Mouse (Mus musculus): ENCODE data around the gene 2310022B05Rik. TPM values are rescaled to one million over a fixed set of nuclear protein-coding genes. Genes with fewer than 3 reads are reported as not detected.

2310022B05Rik gene
- polyA plus RNA-seq, 1 experiment from 2014 or later: 21.2 TPM

DNA sequence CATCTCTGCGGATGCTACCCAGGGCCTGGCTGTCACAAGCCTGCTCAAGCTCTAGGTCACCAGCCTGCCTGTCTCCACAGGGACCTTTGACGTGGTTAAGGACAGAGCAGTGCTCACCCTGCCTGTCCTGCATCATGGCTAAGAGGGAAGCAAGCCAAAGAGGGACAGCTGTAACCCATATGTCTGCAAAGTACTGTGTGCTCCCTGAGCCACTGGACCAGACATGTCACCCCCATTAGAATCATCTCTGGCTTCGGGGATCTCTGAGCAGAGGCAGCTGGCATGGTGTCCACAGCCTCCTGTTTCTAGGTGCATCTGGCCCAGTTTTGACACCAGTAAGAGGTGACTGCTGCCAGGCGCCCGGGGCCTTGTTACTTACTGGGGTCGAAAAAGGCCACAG is 32.7 kb downstream of the 2310022B05Rik start:
- no peak for ATAC-seq (ENCODE audit: low FRiP score)
- Histone ChIP-seq H3K9ac (ENCODE audit: low read length) (no peak overlapping the region), H3K4me1 (ENCODE audit: control insufficient read depth, insufficient read depth, low read length) (no peaks in the 10 kb centered on the region), H3K27me3 (ENCODE audit: control insufficient read depth, insufficient read depth, low read length) (no peaks in the 10 kb centered on the region), H3K4me3 (ENCODE audit: low read depth, low read length) (no peak overlapping the region), H3K9me3 (ENCODE audit: control insufficient read depth, low read length) (no peaks in the 10 kb centered on the region), H3K36me3 (ENCODE audit: control insufficient read depth, insufficient read depth, low read length) (no peaks in the 10 kb centered on the region), H3K4me2 (no peak overlapping the region), H3K27ac (ENCODE audit: low read depth, low read length) (no peak overlapping the region)
- DNase-seq (ENCODE audit: low spot score, missing footprints): peak; percentile 60
- 86% methylated on average over 6 of the region's 6 CpGs for WGBS

DNA sequence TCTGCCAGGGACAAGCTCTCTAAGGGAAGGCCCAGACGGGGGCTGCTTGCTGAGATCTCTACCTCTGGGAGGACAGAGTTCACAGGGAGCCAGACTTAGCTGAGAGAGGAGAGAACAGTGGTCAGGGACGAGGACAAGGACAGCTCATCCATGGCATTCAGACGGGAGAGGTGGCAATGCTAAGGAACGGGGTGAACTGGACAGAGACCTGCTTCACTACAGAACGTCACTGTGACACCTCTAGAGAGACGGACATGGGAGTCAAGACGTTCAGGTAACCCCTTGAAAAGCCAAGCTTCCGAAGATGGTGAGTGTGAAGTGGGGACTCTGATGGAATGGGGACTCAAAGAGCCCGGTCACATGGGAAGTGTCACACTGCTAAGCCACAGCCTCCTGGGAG is 36.9 kb downstream of the 2310022B05Rik start:
- Histone ChIP-seq H3K4me2 (no peak overlapping the region), H3K4me1 (ENCODE audit: control insufficient read depth, insufficient read depth, low read length) (no peaks in the 10 kb centered on the region)
- 87% methylated on average over 9 of the region's 9 CpGs for WGBS

DNA sequence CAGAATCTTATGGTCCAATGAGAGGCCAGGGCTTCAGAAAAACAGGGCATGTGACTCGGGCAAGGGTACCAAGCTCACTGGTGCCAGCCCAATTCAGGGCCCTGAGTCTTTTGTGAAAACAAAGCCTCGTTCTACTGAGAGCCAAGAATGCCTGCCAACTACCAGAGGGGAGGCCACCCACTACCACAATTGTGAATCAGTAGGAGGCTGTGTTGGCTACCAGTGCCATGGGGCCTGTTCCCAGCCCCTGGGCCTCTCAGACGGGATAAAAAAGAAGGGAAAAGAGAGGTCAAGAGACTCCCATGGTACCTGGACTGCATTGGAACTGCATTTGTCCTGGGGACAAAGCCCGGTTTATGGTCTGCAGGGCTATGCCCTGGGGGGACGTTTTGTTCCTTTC is 41.9 kb downstream of the 2310022B05Rik start:
- Histone ChIP-seq H3K4me2 (no peak overlapping the region), H3K4me1 (ENCODE audit: control insufficient read depth, insufficient read depth, low read length) (no peaks in the 10 kb centered on the region), H3K9ac (ENCODE audit: low read length) (no peak overlapping the region), H3K27ac (ENCODE audit: low read depth, low read length) (no peak overlapping the region), H3K36me3 (ENCODE audit: control insufficient read depth, insufficient read depth, low read length) (no peaks in the 10 kb centered on the region), H3K4me3 (ENCODE audit: low read depth, low read length) (no peak overlapping the region), H3K27me3 (ENCODE audit: control insufficient read depth, insufficient read depth, low read length) (no peaks in the 10 kb centered on the region; the same call in 1 of the 2 replicates), H3K9me3 (ENCODE audit: control insufficient read depth, low read length) (no peaks in the 10 kb centered on the region)
- 59% methylated on average over 5 of the region's 5 CpGs for WGBS
- ATAC-seq (ENCODE audit: low FRiP score) (no peak), DNase-seq (ENCODE audit: low spot score, missing footprints) (no peak)

More for the DNA sequence above, 36.9 kb downstream of the 2310022B05Rik start:
- Histone ChIP-seq H3K27me3 (ENCODE audit: control insufficient read depth, insufficient read depth, low read length) (no peaks in the 10 kb centered on the region), H3K4me3 (ENCODE audit: low read depth, low read length) (no peak overlapping the region), H3K36me3 (ENCODE audit: control insufficient read depth, insufficient read depth, low read length) (no peaks in the 10 kb centered on the region), H3K9me3 (ENCODE audit: control insufficient read depth, low read length) (no peaks in the 10 kb centered on the region), H3K9ac (ENCODE audit: low read length) (no peak overlapping the region), H3K27ac (ENCODE audit: low read depth, low read length) (no peak overlapping the region)
- no peak for ATAC-seq (ENCODE audit: low FRiP score)
- peak; percentile 75 for DNase-seq (ENCODE audit: low spot score, missing footprints)

DNA sequence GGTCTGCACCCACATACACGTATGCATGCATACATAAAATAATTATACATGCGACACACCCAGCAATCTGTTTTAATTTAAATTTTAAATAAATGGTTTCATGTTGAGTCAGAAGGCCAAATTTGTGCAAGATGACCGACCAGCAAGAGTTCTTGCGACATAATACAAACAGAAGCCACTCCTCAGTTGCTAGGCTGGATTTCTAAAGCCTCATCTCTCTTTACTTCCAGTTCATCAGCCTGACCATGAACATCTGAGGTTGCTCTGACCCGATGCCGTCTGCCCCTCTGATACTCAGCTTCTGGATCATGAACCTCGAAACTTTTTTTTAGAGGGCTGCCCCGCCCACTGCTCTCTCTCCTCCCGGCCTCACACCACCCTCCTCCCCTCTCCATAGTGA is 44.9 kb downstream of the 2310022B05Rik start:
- DNase-seq (ENCODE audit: low spot score, missing footprints): no peak

DNA sequence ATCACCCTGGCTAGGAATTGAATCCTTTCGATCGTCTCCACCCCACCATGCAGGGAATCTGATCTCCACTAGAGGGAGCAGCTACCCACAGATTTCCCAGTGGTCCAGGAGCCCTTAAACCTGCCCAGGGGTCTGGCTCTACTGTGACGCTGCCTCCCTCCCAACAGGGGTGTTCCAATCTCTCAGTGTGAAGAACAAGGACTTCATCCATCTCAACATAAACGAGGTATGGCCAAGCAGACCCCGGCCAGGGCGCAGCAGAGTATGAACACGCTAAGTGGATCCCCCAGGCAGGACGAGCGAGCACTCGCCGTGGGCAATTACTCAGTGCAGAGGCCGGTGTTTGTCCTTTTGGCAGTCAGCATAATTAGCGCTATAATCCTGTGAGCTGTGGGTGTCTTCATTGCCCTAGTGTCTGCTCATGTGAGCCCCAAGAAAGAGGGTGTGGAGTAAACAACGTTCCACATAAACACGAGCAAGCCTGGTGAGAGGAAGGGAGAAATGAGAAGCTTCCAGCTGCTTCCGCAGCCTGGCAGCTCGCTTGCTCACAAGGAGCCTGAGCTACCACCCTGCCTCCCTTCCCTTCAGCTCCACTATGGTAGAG is 45.8 kb downstream of the 2310022B05Rik start:
- no peaks in the 10 kb centered on the region; the same call in 1 of the 2 replicates for H3K27me3 ChIP-seq (ENCODE audit: control insufficient read depth, insufficient read depth, low read length)
- ATAC-seq (ENCODE audit: low FRiP score) (peak; percentile 77), DNase-seq (ENCODE audit: low spot score, missing footprints) (peak; percentile 95)
- peak overlapping the region; percentile 56 for H3K4me2 ChIP-seq
- peak overlapping the region; percentile 55 for H3K9ac ChIP-seq (ENCODE audit: low read length)
- H3K4me3 ChIP-seq (ENCODE audit: low read depth, low read length): peak overlapping the region; percentile 31
- no peaks in the 10 kb centered on the region for H3K36me3 ChIP-seq (ENCODE audit: control insufficient read depth, insufficient read depth, low read length)
- H3K27ac ChIP-seq (ENCODE audit: low read depth, low read length): no peak overlapping the region
- no peaks in the 10 kb centered on the region for H3K4me1 ChIP-seq (ENCODE audit: control insufficient read depth, insufficient read depth, low read length)
- H3K9me3 ChIP-seq (ENCODE audit: control insufficient read depth, low read length): no peaks in the 10 kb centered on the region
- 15% methylated on average over 17 of the region's 17 CpGs for WGBS

More for the DNA sequence above, 44.9 kb downstream of the 2310022B05Rik start:
- ATAC-seq (ENCODE audit: low FRiP score): no peak
- no peaks in the 10 kb centered on the region; the same call in 1 of the 2 replicates for H3K27me3 ChIP-seq (ENCODE audit: control insufficient read depth, insufficient read depth, low read length)
- H3K27ac ChIP-seq (ENCODE audit: low read depth, low read length): no peak overlapping the region
- H3K4me2 ChIP-seq: no peak overlapping the region
- H3K9me3 ChIP-seq (ENCODE audit: control insufficient read depth, low read length): no peaks in the 10 kb centered on the region
- no peak overlapping the region for H3K4me3 ChIP-seq (ENCODE audit: low read depth, low read length)
- no peak overlapping the region for H3K9ac ChIP-seq (ENCODE audit: low read length)
- WGBS: 66% methylated on average over 9 of the region's 9 CpGs
- no peaks in the 10 kb centered on the region for H3K4me1 ChIP-seq (ENCODE audit: control insufficient read depth, insufficient read depth, low read length)
- no peaks in the 10 kb centered on the region for H3K36me3 ChIP-seq (ENCODE audit: control insufficient read depth, insufficient read depth, low read length)

DNA sequence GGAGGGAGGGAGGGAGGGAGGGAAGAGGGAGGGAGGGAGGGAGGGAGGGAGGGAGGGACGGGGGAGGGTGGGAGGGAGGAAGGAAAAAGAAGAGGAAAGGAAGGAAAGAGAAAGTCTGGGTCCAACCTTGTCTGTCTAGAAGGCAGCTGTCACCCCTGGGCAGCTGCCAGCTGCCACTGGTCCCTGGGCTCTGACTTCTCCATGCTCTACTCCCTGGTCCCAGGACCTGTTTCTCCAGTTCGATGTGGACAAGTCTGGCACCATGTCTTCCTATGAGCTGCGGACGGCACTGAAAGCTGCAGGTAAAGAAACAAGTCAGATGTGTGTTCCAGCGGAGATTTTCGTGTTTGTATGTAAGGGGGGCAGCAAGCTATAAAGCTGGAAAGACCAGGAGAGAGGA is 48.8 kb downstream of the 2310022B05Rik start:
- no peak for ATAC-seq (ENCODE audit: low FRiP score)
- no peaks in the 10 kb centered on the region for H3K9me3 ChIP-seq (ENCODE audit: control insufficient read depth, low read length)
- no peaks in the 10 kb centered on the region for H3K36me3 ChIP-seq (ENCODE audit: control insufficient read depth, insufficient read depth, low read length)
- no peak overlapping the region for H3K27ac ChIP-seq (ENCODE audit: low read depth, low read length)
- H3K4me2 ChIP-seq: no peak overlapping the region
- H3K27me3 ChIP-seq (ENCODE audit: control insufficient read depth, insufficient read depth, low read length): no peaks in the 10 kb centered on the region; the same call in 1 of the 2 replicates
- no peak for DNase-seq (ENCODE audit: low spot score, missing footprints)
- H3K9ac ChIP-seq (ENCODE audit: low read length): no peak overlapping the region
- 86% methylated on average over 5 of the region's 6 CpGs for WGBS
- H3K4me3 ChIP-seq (ENCODE audit: low read depth, low read length): no peak overlapping the region
- H3K4me1 ChIP-seq (ENCODE audit: control insufficient read depth, insufficient read depth, low read length): no peaks in the 10 kb centered on the region

DNA sequence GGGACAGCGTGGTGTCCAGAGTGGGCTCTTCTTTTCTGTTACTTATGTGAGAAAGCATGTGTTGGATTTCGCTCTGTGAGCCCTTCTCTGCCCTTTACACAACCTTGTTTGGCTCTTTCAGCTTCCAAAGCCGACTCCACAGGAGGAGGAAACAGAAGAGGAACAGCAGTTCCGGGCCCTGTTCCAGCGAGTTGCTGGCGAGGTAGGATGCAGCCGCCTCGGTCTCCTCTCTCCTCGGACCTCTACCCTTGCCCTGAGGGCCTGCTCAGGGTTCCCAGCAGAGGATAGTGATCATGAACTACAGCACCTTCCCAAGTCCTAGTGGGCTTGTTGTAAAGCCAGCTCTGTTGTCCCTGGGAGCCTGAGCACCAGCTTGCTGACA is 54.2 kb downstream of the 2310022B05Rik start:
- no peak overlapping the region for H3K4me2 ChIP-seq
- H3K9ac ChIP-seq (ENCODE audit: low read length): no peak overlapping the region
- no peaks in the 10 kb centered on the region for H3K4me1 ChIP-seq (ENCODE audit: control insufficient read depth, insufficient read depth, low read length)
- H3K4me3 ChIP-seq (ENCODE audit: low read depth, low read length): no peak overlapping the region
- H3K27ac ChIP-seq (ENCODE audit: low read depth, low read length): no peak overlapping the region
- no peaks in the 10 kb centered on the region for H3K27me3 ChIP-seq (ENCODE audit: control insufficient read depth, insufficient read depth, low read length)
- DNase-seq (ENCODE audit: low spot score, missing footprints) (no peak), ATAC-seq (ENCODE audit: low FRiP score) (no peak)
- no peaks in the 10 kb centered on the region for H3K9me3 ChIP-seq (ENCODE audit: control insufficient read depth, low read length)
- no peaks in the 10 kb centered on the region for H3K36me3 ChIP-seq (ENCODE audit: control insufficient read depth, insufficient read depth, low read length)
- 80% methylated on average over 9 of the region's 9 CpGs for WGBS

DNA sequence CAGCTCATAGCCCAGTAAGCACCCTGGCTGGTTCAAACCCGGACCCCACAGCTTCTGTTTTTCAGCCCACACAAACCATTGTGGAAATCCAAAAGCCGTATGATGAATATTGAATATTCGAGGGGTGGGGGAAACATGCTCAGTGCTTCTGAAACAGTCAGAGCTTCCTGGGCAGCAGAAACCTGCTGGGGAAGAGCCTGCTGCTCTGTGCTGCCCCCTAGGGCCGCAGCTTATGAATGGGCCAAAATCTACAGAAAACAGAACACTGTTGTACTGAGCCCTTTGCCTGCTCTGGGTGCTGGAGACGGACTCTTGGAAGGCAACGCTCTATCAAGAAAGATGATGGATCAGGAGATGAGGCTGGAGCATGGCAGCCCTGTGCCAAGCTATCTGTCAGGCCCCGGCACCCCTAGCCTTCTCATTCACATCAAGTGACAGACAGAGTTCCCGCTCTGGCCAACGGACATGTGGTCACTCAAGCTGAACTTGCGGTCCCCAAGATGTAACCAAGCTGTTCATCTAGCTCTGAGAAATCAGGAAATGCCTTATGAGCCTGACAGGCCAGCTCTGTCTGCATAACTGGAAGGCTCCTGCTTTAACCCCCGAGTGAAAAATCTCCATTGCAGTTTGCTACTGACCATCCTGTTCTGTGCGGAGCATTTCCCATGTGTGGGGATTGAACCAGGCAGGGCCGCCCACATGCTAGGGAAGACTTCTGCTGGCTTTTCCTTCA is 54.8 kb downstream of the 2310022B05Rik start:
- H3K9ac ChIP-seq (ENCODE audit: low read length): no peak overlapping the region
- 73% methylated on average over 13 of the region's 13 CpGs for WGBS
- no peak overlapping the region for H3K4me2 ChIP-seq
- H3K27me3 ChIP-seq (ENCODE audit: control insufficient read depth, insufficient read depth, low read length): no peaks in the 10 kb centered on the region
- no peaks in the 10 kb centered on the region for H3K9me3 ChIP-seq (ENCODE audit: control insufficient read depth, low read length)
- no peak overlapping the region for H3K4me3 ChIP-seq (ENCODE audit: low read depth, low read length)
- H3K4me1 ChIP-seq (ENCODE audit: control insufficient read depth, insufficient read depth, low read length): no peaks in the 10 kb centered on the region
- DNase-seq (ENCODE audit: low spot score, missing footprints) (no peak), ATAC-seq (ENCODE audit: low FRiP score) (no peak)
- no peaks in the 10 kb centered on the region for H3K36me3 ChIP-seq (ENCODE audit: control insufficient read depth, insufficient read depth, low read length)
- no peak overlapping the region for H3K27ac ChIP-seq (ENCODE audit: low read depth, low read length)

DNA sequence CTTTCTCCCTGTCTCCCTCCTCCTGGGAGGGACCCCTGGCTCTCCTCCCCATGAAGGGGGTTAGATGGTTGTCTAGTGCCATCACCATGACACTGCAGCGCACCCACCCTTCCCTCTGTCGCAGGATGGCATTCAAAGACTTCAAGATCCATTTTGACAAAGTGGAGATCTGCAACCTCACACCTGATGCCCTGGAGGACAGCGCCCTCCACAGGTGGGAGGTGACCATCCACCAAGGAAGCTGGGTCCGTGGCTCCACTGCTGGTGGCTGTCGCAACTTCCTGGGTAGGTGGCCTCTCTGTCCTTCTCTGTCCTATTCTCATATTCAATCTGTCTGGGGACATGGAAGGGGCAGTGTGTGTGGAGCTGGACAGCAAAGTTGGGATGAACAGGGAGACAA is 59.1 kb downstream of the 2310022B05Rik start:
- no peak overlapping the region for H3K9ac ChIP-seq (ENCODE audit: low read length)
- H3K4me3 ChIP-seq (ENCODE audit: low read depth, low read length): no peak overlapping the region
- WGBS: 74% methylated on average over 5 of the region's 5 CpGs
- no peaks in the 10 kb centered on the region for H3K27me3 ChIP-seq (ENCODE audit: control insufficient read depth, insufficient read depth, low read length)
- no peaks in the 10 kb centered on the region for H3K4me1 ChIP-seq (ENCODE audit: control insufficient read depth, insufficient read depth, low read length)
- DNase-seq (ENCODE audit: low spot score, missing footprints) (no peak), ATAC-seq (ENCODE audit: low FRiP score) (no peak)
- no peaks in the 10 kb centered on the region for H3K9me3 ChIP-seq (ENCODE audit: control insufficient read depth, low read length)
- no peak overlapping the region for H3K4me2 ChIP-seq
- no peaks in the 10 kb centered on the region for H3K36me3 ChIP-seq (ENCODE audit: control insufficient read depth, insufficient read depth, low read length)
- H3K27ac ChIP-seq (ENCODE audit: low read depth, low read length): no peak overlapping the region

Data from midbrain, embryonic 11.5 days (tissue).